ENCODE assay signal across 8 mouse cellular contexts in genomic region chr17:56990966-56991365, GRCm38 (mm10). TPM values are rescaled to one million over a fixed set of nuclear protein-coding genes. Genes with fewer than 3 reads are reported as not detected.
DNase-seq lines count a peak whose midpoint lies in the region; ATAC-seq and TF ChIP-seq lines count a peak whose summit lies in the region.

No protein-coding gene starts in this region.

- peak overlapping the region; percentile 94 for H3K9ac ChIP-seq in heart, embryonic 11.5 days (ENCODE audit: low read depth, low read length)
- peak overlapping the region; percentile 87 for H3K9ac ChIP-seq in forebrain, embryonic 11.5 days (ENCODE audit: low read length)
- H3K9ac ChIP-seq in liver, embryonic 12.5 days: peak overlapping the region; percentile 88

- H3K9me3 ChIP-seq in heart, embryonic 11.5 days (replicated peaks; ENCODE audit: control insufficient read depth, low read length): no peaks in the 10 kb centered on the region
- H3K9me3 ChIP-seq in forebrain, embryonic 11.5 days (ENCODE audit: control insufficient read depth, low read length): no peaks in the 10 kb centered on the region
- no peaks in the 10 kb centered on the region for H3K9me3 ChIP-seq in liver, embryonic 12.5 days (replicated peaks)

- H3K79me3 ChIP-seq in C2C12 (ENCODE audit: low read depth): peaks cover 19% of the 10 kb centered on the region

- peaks cover 20% of the 10 kb centered on the region for H3K36me3 ChIP-seq in heart, embryonic 11.5 days (ENCODE audit: control insufficient read depth, insufficient read depth, low read length)
- H3K36me3 ChIP-seq in C2C12 (ENCODE audit: control insufficient read depth, insufficient read depth): peaks cover 39% of the 10 kb centered on the region
- H3K36me3 ChIP-seq in forebrain, embryonic 11.5 days (ENCODE audit: control insufficient read depth, insufficient read depth, low read length): peaks cover 16% of the 10 kb centered on the region
- H3K36me3 ChIP-seq in liver, embryonic 12.5 days: peaks cover 44% of the 10 kb centered on the region

- H3K4me1 ChIP-seq in heart, embryonic 11.5 days (ENCODE audit: control insufficient read depth, insufficient read depth, low read length): peaks cover 4% of the 10 kb centered on the region
- H3K4me1 ChIP-seq in forebrain, embryonic 11.5 days (replicated peaks; ENCODE audit: control insufficient read depth, insufficient read depth, low read length): peaks cover 4% of the 10 kb centered on the region
- H3K4me1 ChIP-seq in liver, embryonic 12.5 days: peaks cover 18% of the 10 kb centered on the region

- peaks cover 28% of the 10 kb centered on the region for H3K79me2 ChIP-seq in C2C12 (ENCODE audit: control insufficient read depth, insufficient read depth)

- DNase-seq in heart, postnatal 36 days: no peak
- peak; percentile 44 for DNase-seq in forebrain, embryonic 11.5 days (ENCODE audit: low spot score)
- DNase-seq in right cerebral cortex, adult 2 months (ENCODE audit: low spot score in 2 of 2): no peak
- DNase-seq in adrenal gland, adult 2 months: no peak
- DNase-seq in thymus, postnatal 14 days: no peak

- H3ac ChIP-seq in C2C12 (ENCODE audit: control insufficient read depth, insufficient read length, low read depth): peak overlapping the region; percentile 60

- H3K4me2 ChIP-seq in heart, embryonic 11.5 days: peak overlapping the region; percentile 91
- peak overlapping the region; percentile 77 for H3K4me2 ChIP-seq in forebrain, embryonic 11.5 days (ENCODE audit: low read depth, low read length, severe bottlenecking)
- H3K4me2 ChIP-seq in liver, embryonic 12.5 days: peak overlapping the region; percentile 88

- no peaks in the 10 kb centered on the region for H3K27me3 ChIP-seq in heart, embryonic 11.5 days (ENCODE audit: control insufficient read depth, insufficient read depth, low read length)
- no peaks in the 10 kb centered on the region for H3K27me3 ChIP-seq in C2C12 (ENCODE audit: control insufficient read depth, insufficient read depth, insufficient read length)
- no peaks in the 10 kb centered on the region for H3K27me3 ChIP-seq in forebrain, embryonic 11.5 days (ENCODE audit: control insufficient read depth, insufficient read depth, low read length)
- H3K27me3 ChIP-seq in liver, embryonic 12.5 days (replicated peaks): no peaks in the 10 kb centered on the region

- TF ChIP-seq CTCF in C2C12 (IDR thresholded peaks at IDR 0.05; ENCODE audit: control insufficient read depth, insufficient read depth, insufficient read length): no peak

- 64% methylated on average over 2 of the region's 2 CpGs for WGBS in heart, embryonic 11.5 days (ENCODE audit: insufficient replicate concordance)
- 67% methylated on average over 2 of the region's 2 CpGs for WGBS in forebrain, embryonic 11.5 days
- WGBS in liver, embryonic 12.5 days (ENCODE audit: insufficient replicate concordance): 49% methylated on average over 2 of the region's 2 CpGs

- intact Hi-C loops in heart, postnatal 36 days (cut with DNase I): loop anchor here (1.0 to 10.0 kb wide), 4 partner anchors 20 to 264 kb away; partner anchors contain the start of genes Gm17949, Gtf2f1 and Mllt1

- no peak for ATAC-seq in heart, embryonic 11.5 days (replicated peaks; ENCODE audit: insufficient number of reproducible peaks, low FRiP score, low TSS enrichment)
- no peak for ATAC-seq in forebrain, embryonic 11.5 days (replicated peaks; ENCODE audit: low FRiP score)
- ATAC-seq in liver, embryonic 12.5 days: no peak

- H3K4me3 ChIP-seq in heart, embryonic 11.5 days (ENCODE audit: low read depth, low read length): peak overlapping the region; percentile 85
- H3K4me3 ChIP-seq in C2C12 (ENCODE audit: insufficient read depth, poor library complexity, severe bottlenecking): peak overlapping the region; percentile 76
- H3K4me3 ChIP-seq in forebrain, embryonic 11.5 days (ENCODE audit: low read depth, low read length): peak overlapping the region; percentile 82
- H3K4me3 ChIP-seq in liver, embryonic 12.5 days: peak overlapping the region; percentile 87

- H3K27ac ChIP-seq in heart, embryonic 11.5 days (ENCODE audit: low read depth, low read length): no peak overlapping the region
- H3K27ac ChIP-seq in forebrain, embryonic 11.5 days (ENCODE audit: low read depth, low read length): no peak overlapping the region
- 0 out of 2 replicates have a peak overlapping the region, but pooled peaks have one; percentile 38 for H3K27ac ChIP-seq in liver, embryonic 12.5 days

TF ChIP-seq in C2C12, 6 proteins besides CTCF, POLR2A, EP300 and RAD21:
- no peak for TF ChIP-seq USF1 (IDR thresholded peaks at IDR 0.05; ENCODE audit: low read depth)
- no peak for TF ChIP-seq CEBPB (IDR thresholded peaks at IDR 0.05; ENCODE audit: low read depth)
- no peak for TF ChIP-seq MYOD1 (IDR thresholded peaks at IDR 0.05; ENCODE audit: control insufficient read depth, insufficient read length, low read depth)
- TF ChIP-seq MYOG (IDR thresholded peaks at IDR 0.05; ENCODE audit: control insufficient read depth, extremely low read depth, insufficient read length): no peak
- no peak for TF ChIP-seq MAX (IDR thresholded peaks at IDR 0.05)

RNA-seq across cellular contexts. Expression of gene Clpp, which starts 0.9 kb away (rescaled TPM):
- 124 and 130 TPM in 2 replicates for polyA plus RNA-seq in heart, embryonic 11.5 days (2014; fragmentation: Nextera tagmentation; extraction: Ambion mirVana)
- total RNA-seq in heart, postnatal 36 days (2021): 10 to 100 TPM; 79.5 to 80.4 TPM
- 153 TPM for polyA plus RNA-seq in C2C12 (2012; fragmentation: generic; extraction: Trizol)
- 151 and 166 TPM in 2 replicates for polyA plus RNA-seq in forebrain, embryonic 11.5 days (2014; fragmentation: Nextera tagmentation; extraction: Ambion mirVana)
- 108 and 115 TPM in 2 replicates for polyA plus RNA-seq in liver, embryonic 12.5 days (2016; fragmentation: Nextera tagmentation; extraction: Ambion mirVana)
- total RNA-seq in adrenal gland, adult 2 months (2021): 100 to 1,000 TPM; 118 to 140 TPM
- polyA plus RNA-seq in adrenal gland, adult 2 months (2012; rRNA removed): 378 and 412 TPM in 2 replicates

RNA-seq across cellular contexts. Expression of gene Alkbh7, which starts 6.2 kb away (rescaled TPM):
- 49.4 and 50.8 TPM in 2 replicates for polyA plus RNA-seq in heart, embryonic 11.5 days (2014; fragmentation: Nextera tagmentation; extraction: Ambion mirVana)
- total RNA-seq in heart, postnatal 36 days (2021): 10 to 100 TPM; 67.5 to 69.9 TPM
- polyA plus RNA-seq in C2C12 (2012; fragmentation: generic; extraction: Trizol): 24.1 TPM
- polyA plus RNA-seq in forebrain, embryonic 11.5 days (2014; fragmentation: Nextera tagmentation; extraction: Ambion mirVana): 29.3 and 34.8 TPM in 2 replicates
- polyA plus RNA-seq in liver, embryonic 12.5 days (2016; fragmentation: Nextera tagmentation; extraction: Ambion mirVana): 24.5 and 25.1 TPM in 2 replicates
- total RNA-seq in adrenal gland, adult 2 months (2021): 10 to 100 TPM; 58.3 to 81.0 TPM
- 182 and 186 TPM in 2 replicates for polyA plus RNA-seq in adrenal gland, adult 2 months (2012; rRNA removed)

RNA-seq across cellular contexts. Expression of gene Pspn, which starts 8.9 kb away (rescaled TPM):
- polyA plus RNA-seq in heart, embryonic 11.5 days (2014; fragmentation: Nextera tagmentation; extraction: Ambion mirVana): 0.50 and 0.72 TPM in 2 replicates
- not detected for total RNA-seq in heart, postnatal 36 days (2021)
- 0.63 TPM for polyA plus RNA-seq in C2C12 (2012; fragmentation: generic; extraction: Trizol)
- polyA plus RNA-seq in forebrain, embryonic 11.5 days (2014; fragmentation: Nextera tagmentation; extraction: Ambion mirVana): 0.76 TPM in 1 of 2 replicates, not detected in the other
- polyA plus RNA-seq in liver, embryonic 12.5 days (2016; fragmentation: Nextera tagmentation; extraction: Ambion mirVana): 0.29 and 0.31 TPM in 2 replicates
- not detected for total RNA-seq in adrenal gland, adult 2 months (2021)
- polyA plus RNA-seq in adrenal gland, adult 2 months (2012; rRNA removed): 1.9 TPM in 2 replicates

RNA-seq across cellular contexts. Expression of gene Acer1, which starts 9.0 kb away (rescaled TPM):
- polyA plus RNA-seq in heart, embryonic 11.5 days (2014; fragmentation: Nextera tagmentation; extraction: Ambion mirVana): not detected in 2 replicates
- not detected for total RNA-seq in heart, postnatal 36 days (2021)
- polyA plus RNA-seq in C2C12 (2012; fragmentation: generic; extraction: Trizol): not detected
- not detected in 2 replicates for polyA plus RNA-seq in forebrain, embryonic 11.5 days (2014; fragmentation: Nextera tagmentation; extraction: Ambion mirVana)
- polyA plus RNA-seq in liver, embryonic 12.5 days (2016; fragmentation: Nextera tagmentation; extraction: Ambion mirVana): not detected in 2 replicates
- under 1 TPM in 1 of 2 experiments, not detected in 1; 0.23 TPM for total RNA-seq in adrenal gland, adult 2 months (2021)
- 0.42 and 0.51 TPM in 2 replicates for polyA plus RNA-seq in adrenal gland, adult 2 months (2012; rRNA removed)

RNA-seq across cellular contexts. Expression of gene Gtf2f1, which starts 20.1 kb away (rescaled TPM):
- 40.0 and 41.3 TPM in 2 replicates for polyA plus RNA-seq in heart, embryonic 11.5 days (2014; fragmentation: Nextera tagmentation; extraction: Ambion mirVana)
- total RNA-seq in heart, postnatal 36 days (2021): 10 to 100 TPM; 18.9 to 19.1 TPM
- 76.8 TPM for polyA plus RNA-seq in C2C12 (2012; fragmentation: generic; extraction: Trizol)
- polyA plus RNA-seq in forebrain, embryonic 11.5 days (2014; fragmentation: Nextera tagmentation; extraction: Ambion mirVana): 77.3 and 82.7 TPM in 2 replicates
- polyA plus RNA-seq in liver, embryonic 12.5 days (2016; fragmentation: Nextera tagmentation; extraction: Ambion mirVana): 76.4 and 78.5 TPM in 2 replicates
- 10 to 100 TPM; 55.8 to 57.3 TPM for total RNA-seq in adrenal gland, adult 2 months (2021)
- polyA plus RNA-seq in adrenal gland, adult 2 months (2012; rRNA removed): 23.8 and 28.5 TPM in 2 replicates
